Mouse (Mus musculus) thymus, adult 2 months (tissue): ENCODE measurements at regions not wholly inside any gene's neighbourhood (a gene's known extent, or its start where the extent isn't known, plus 50 kb on each side); places are given as distances from the start of the nearest gene placed in this dataset.

Experiments
- CTCF ChIP-seq: fragments of 200-500 bp; IDR thresholded peaks from 2 replicates; pipeline ENCODE4 v1.5.1; 2012; ENCODE audit warnings: mild to moderate bottlenecking, control low read depth, low read length, moderate library complexity, borderline replicate concordance; ENCODE audit not compliant: control insufficient read depth, poor library complexity, insufficient read depth; ENCODE audit errors: extremely low read depth
- POLR2A ChIP-seq: fragments of 200-500 bp; IDR thresholded peaks from 2 replicates; pipeline ENCODE4 v1.6.1; 2012; ENCODE audit warnings: mild to moderate bottlenecking, low read length, control low read depth, moderate library complexity; ENCODE audit not compliant: control insufficient read depth, poor library complexity, insufficient read depth; ENCODE audit errors: extremely low read depth

- TF ChIP-seq CTCF = no peak
- TF ChIP-seq POLR2A = no peak
Observed at GRCm38 (mm10) chr8:26659381-26659780, 317.7 kb upstream of the Zfp703 start.
